Mouse (Mus musculus): ENCODE results near the gene Slc39a5. TPM values are rescaled to one million over a fixed set of nuclear protein-coding genes. Genes with fewer than 3 reads are reported as not detected.

The Slc39a5 gene
- total RNA-seq, 2 experiments from 2014 or later, result not detected

Other genes starting within 250 kb of the Slc39a5 start
- gene Rbms2, start 220.9 kb downstream of the Slc39a5 start, total RNA-seq (2014; fragmentation: Nextera tagmentation), result 25.2 and 31.5 TPM in 2 replicates
- gene Rbms2, start 220.9 kb downstream of the Slc39a5 start, total RNA-seq (2017), result 9.1 and 10.9 TPM in 2 replicates
- 8.8 and 15.0 TPM in 2 replicates for gene Gls2, start 206.8 kb downstream of the Slc39a5 start, total RNA-seq (2014; fragmentation: Nextera tagmentation)
- gene Gls2, start 206.8 kb downstream of the Slc39a5 start, total RNA-seq (2017), result 9.1 and 16.7 TPM in 2 replicates
- 37.3 and 44.4 TPM in 2 replicates for gene Spryd4, start 189.4 kb downstream of the Slc39a5 start, total RNA-seq (2014; fragmentation: Nextera tagmentation)
- 31.2 and 39.7 TPM in 2 replicates for gene Spryd4, start 189.4 kb downstream of the Slc39a5 start, total RNA-seq (2017)
- 0.74 TPM in 1 of 2 replicates, not detected in the other for gene Mip, start 175.4 kb downstream of the Slc39a5 start, total RNA-seq (2014; fragmentation: Nextera tagmentation)
- 1.6 TPM in 1 of 2 replicates, not detected in the other for gene Mip, start 175.4 kb downstream of the Slc39a5 start, total RNA-seq (2017)
- gene Timeless, start 169.2 kb downstream of the Slc39a5 start, total RNA-seq (2014; fragmentation: Nextera tagmentation), result 104 and 125 TPM in 2 replicates
- gene Timeless, start 169.2 kb downstream of the Slc39a5 start, total RNA-seq (2017), result 105 and 128 TPM in 2 replicates
- gene Apon, start 147.1 kb downstream of the Slc39a5 start, total RNA-seq (2014; fragmentation: Nextera tagmentation), result 1.3 and 1.7 TPM in 2 replicates
- not detected in 2 replicates for gene Apon, start 147.1 kb downstream of the Slc39a5 start, total RNA-seq (2017)
- not detected in 2 replicates for gene Apof, start 132.6 kb downstream of the Slc39a5 start, total RNA-seq (2014; fragmentation: Nextera tagmentation)
- gene Apof, start 132.6 kb downstream of the Slc39a5 start, total RNA-seq (2017), result not detected in 2 replicates
- 24.3 and 35.7 TPM in 2 replicates for gene Stat2, start 130.7 kb downstream of the Slc39a5 start, total RNA-seq (2014; fragmentation: Nextera tagmentation)
- gene Stat2, start 130.7 kb downstream of the Slc39a5 start, total RNA-seq (2017), result 8.1 and 9.0 TPM in 2 replicates
- not detected in 2 replicates for gene Il23a, start 102.5 kb downstream of the Slc39a5 start, total RNA-seq (2014; fragmentation: Nextera tagmentation)
- not detected in 2 replicates for gene Il23a, start 102.5 kb downstream of the Slc39a5 start, total RNA-seq (2017)
- 37.0 and 40.7 TPM in 2 replicates for gene Pan2, start 97.9 kb downstream of the Slc39a5 start, total RNA-seq (2014; fragmentation: Nextera tagmentation)
- gene Pan2, start 97.9 kb downstream of the Slc39a5 start, total RNA-seq (2017), result 14.2 and 18.0 TPM in 2 replicates
- gene Cnpy2, start 78.8 kb downstream of the Slc39a5 start, total RNA-seq (2014; fragmentation: Nextera tagmentation), result 62.8 and 95.5 TPM in 2 replicates
- 86.0 and 87.5 TPM in 2 replicates for gene Cnpy2, start 78.8 kb downstream of the Slc39a5 start, total RNA-seq (2017)
- gene Cs, start 63.5 kb downstream of the Slc39a5 start, total RNA-seq (2014; fragmentation: Nextera tagmentation), result 226 and 251 TPM in 2 replicates
- 113 and 182 TPM in 2 replicates for gene Cs, start 63.5 kb downstream of the Slc39a5 start, total RNA-seq (2017)
- gene Coq10a, start 32.2 kb downstream of the Slc39a5 start, total RNA-seq (2014; fragmentation: Nextera tagmentation), result 12.9 and 16.8 TPM in 2 replicates
- gene Coq10a, start 32.2 kb downstream of the Slc39a5 start, total RNA-seq (2017), result 8.8 and 10.9 TPM in 2 replicates
- gene Ankrd52, start 24.1 kb downstream of the Slc39a5 start, total RNA-seq (2014; fragmentation: Nextera tagmentation), result 62.2 and 68.5 TPM in 2 replicates
- 8.3 and 11.7 TPM in 2 replicates for gene Ankrd52, start 24.1 kb downstream of the Slc39a5 start, total RNA-seq (2017)
- 63.0 and 130 TPM in 2 replicates for gene Nabp2, start 10.3 kb upstream of the Slc39a5 start, total RNA-seq (2014; fragmentation: Nextera tagmentation)
- 54.4 and 98.8 TPM in 2 replicates for gene Nabp2, start 10.3 kb upstream of the Slc39a5 start, total RNA-seq (2017)
- 20.9 and 21.6 TPM in 2 replicates for gene Rnf41, start 10.4 kb upstream of the Slc39a5 start, total RNA-seq (2014; fragmentation: Nextera tagmentation)
- gene Rnf41, start 10.4 kb upstream of the Slc39a5 start, total RNA-seq (2017), result 8.8 and 12.9 TPM in 2 replicates
- gene Smarcc2, start 58.0 kb upstream of the Slc39a5 start, total RNA-seq (2014; fragmentation: Nextera tagmentation), result 98.5 and 119 TPM in 2 replicates
- gene Smarcc2, start 58.0 kb upstream of the Slc39a5 start, total RNA-seq (2017), result 62.9 and 73.3 TPM in 2 replicates
- gene Myl6, start 92.9 kb upstream of the Slc39a5 start, total RNA-seq (2014; fragmentation: Nextera tagmentation), result 655 and 828 TPM in 2 replicates
- 663 and 819 TPM in 2 replicates for gene Myl6, start 92.9 kb upstream of the Slc39a5 start, total RNA-seq (2017)
- 3.7 and 6.3 TPM in 2 replicates for gene Myl6b, start 97.5 kb upstream of the Slc39a5 start, total RNA-seq (2014; fragmentation: Nextera tagmentation)
- 0.56 TPM in 1 of 2 replicates, not detected in the other for gene Myl6b, start 97.5 kb upstream of the Slc39a5 start, total RNA-seq (2017)
- 49.7 and 53.8 TPM in 2 replicates for gene Esyt1, start 124.6 kb upstream of the Slc39a5 start, total RNA-seq (2014; fragmentation: Nextera tagmentation)
- 59.2 and 66.2 TPM in 2 replicates for gene Esyt1, start 124.6 kb upstream of the Slc39a5 start, total RNA-seq (2017)
- gene Zc3h10, start 146.5 kb upstream of the Slc39a5 start, total RNA-seq (2014; fragmentation: Nextera tagmentation), result 5.6 and 6.7 TPM in 2 replicates
- gene Zc3h10, start 146.5 kb upstream of the Slc39a5 start, total RNA-seq (2017), result 8.3 and 10.2 TPM in 2 replicates
- gene Rpl41, start 148.1 kb upstream of the Slc39a5 start, total RNA-seq (2014; fragmentation: Nextera tagmentation), result 7,210 and 7,602 TPM in 2 replicates
- 3,211 and 3,934 TPM in 2 replicates for gene Rpl41, start 148.1 kb upstream of the Slc39a5 start, total RNA-seq (2017)
- 419 and 446 TPM in 2 replicates for gene Pa2g4, start 164.8 kb upstream of the Slc39a5 start, total RNA-seq (2014; fragmentation: Nextera tagmentation)
- gene Pa2g4, start 164.8 kb upstream of the Slc39a5 start, total RNA-seq (2017), result 426 and 489 TPM in 2 replicates
- gene Erbb3, start 188.4 kb upstream of the Slc39a5 start, total RNA-seq (2014; fragmentation: Nextera tagmentation), result 1.9 and 3.2 TPM in 2 replicates
- gene Erbb3, start 188.4 kb upstream of the Slc39a5 start, total RNA-seq (2017), result 0.09 and 1.2 TPM in 2 replicates
- 3,309 and 3,313 TPM in 2 replicates for gene Rps26, start 225.5 kb upstream of the Slc39a5 start, total RNA-seq (2014; fragmentation: Nextera tagmentation)
- 1,110 and 1,543 TPM in 2 replicates for gene Rps26, start 225.5 kb upstream of the Slc39a5 start, total RNA-seq (2017)
- gene Ikzf4, start 244.8 kb upstream of the Slc39a5 start, total RNA-seq (2014; fragmentation: Nextera tagmentation), result 0.25 and 0.26 TPM in 2 replicates
- 0.19 TPM in 1 of 2 replicates, not detected in the other for gene Ikzf4, start 244.8 kb upstream of the Slc39a5 start, total RNA-seq (2017)

Measured in megakaryocyte-erythroid progenitor cell, adult 5-6 weeks (primary cell).